Mouse (Mus musculus): Measurements from ENCODE around the gene Bnip3.

Bnip3 gene

DNA sequence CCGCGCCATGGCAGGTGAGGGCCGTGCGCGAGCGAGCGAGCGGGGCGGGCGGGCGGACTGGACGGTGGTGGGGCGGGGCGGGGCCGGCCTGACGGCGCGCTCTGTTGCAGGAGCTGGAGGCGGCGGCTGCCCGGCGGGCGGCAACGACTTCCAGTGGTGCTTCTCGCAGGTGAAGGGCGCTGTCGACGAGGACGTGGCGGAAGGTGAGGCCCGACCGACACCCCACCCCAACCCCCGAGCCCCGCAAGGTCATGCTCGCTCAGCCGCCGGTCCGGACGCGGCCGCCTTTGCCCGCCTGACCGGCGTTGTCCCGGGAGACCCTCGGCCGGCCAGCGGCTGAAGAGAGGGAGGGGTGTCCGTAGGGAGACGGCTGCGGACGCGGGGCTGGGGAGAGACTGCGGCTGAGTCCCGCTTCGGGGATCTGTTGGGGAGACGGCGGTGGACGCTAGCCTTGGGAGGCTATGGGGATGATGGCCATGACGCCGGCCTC lies 62.8 kb downstream of the Bnip3 start:
- ATAC-seq (ENCODE audit: insufficient number of reproducible peaks, low FRiP score, low TSS enrichment) = peak; percentile 28; the same call in 1 of the 2 replicates

GRCm38 (mm10) chr7:138845544-138846391 lies 63.6 kb downstream of the Bnip3 start, which contains the start of the genes Ppp2r2d and Mapk1ip1:
Gene Ppp2r2d, plus strand, starts transcription at chr7:138846079.
Gene Mapk1ip1, minus strand, starts transcription at chr7:138846273.
- peak; percentile 86 for ATAC-seq (ENCODE audit: insufficient number of reproducible peaks, low FRiP score, low TSS enrichment)

- no peak for ATAC-seq (ENCODE audit: insufficient number of reproducible peaks, low FRiP score, low TSS enrichment)
These were observed 64.2 kb downstream of the Bnip3 start for GRCm38 (mm10) chr7:138845111-138845510.

DNA sequence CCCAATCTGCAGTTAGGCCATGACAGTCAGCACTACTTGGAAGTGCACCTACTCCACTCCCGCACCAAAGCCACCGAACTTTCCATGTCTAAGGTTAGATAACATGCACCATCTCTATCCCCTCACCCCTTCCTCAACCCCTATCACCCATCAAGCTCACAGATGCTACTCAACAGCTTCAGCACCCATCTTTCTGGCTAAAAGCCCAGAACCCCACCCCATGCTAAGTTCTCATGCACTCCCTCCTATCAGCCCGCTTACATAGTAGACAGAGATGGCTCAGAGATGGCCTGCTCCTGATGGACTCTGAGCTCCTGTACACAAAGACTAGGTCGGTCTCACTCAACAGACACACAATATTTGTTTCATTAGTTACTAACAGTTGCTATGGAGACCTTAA lies 65.9 kb downstream of the Bnip3 start:
- ATAC-seq (ENCODE audit: insufficient number of reproducible peaks, low FRiP score, low TSS enrichment) = no peak

DNA sequence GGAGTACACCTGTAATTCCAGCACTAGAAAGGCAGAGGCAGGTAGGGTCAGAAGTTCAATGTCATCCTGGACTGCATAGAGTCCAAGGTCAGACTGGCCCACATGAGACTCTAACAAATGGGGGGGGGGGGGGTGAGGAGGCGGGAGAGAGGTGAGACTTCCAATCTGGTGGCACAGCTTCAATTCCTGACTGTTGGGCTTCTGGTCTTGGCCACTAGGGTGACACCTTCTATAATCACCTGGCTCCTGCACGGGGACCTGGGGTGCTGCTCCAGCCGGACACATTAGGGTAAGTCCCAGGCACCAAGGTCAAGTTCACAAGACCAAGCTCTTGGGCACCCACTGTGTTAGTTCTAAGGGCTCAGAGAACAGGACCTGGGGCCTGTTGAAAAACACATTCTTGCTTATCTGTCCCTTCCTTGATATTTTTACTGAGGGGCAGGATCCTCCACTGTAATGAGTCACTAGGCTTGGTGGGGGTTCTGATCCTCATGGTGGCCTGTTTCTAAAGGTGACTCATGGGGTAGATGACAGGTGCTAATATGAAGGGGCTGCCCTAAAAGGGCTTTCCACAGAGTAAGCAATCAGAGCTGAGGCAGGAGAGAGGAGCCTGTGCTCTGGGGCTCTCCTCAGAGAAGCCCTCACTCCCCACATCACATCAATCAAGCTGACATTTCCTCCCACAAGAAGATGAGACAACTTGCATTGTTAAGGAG lies 67.7 kb downstream of the Bnip3 start:
- ATAC-seq (ENCODE audit: insufficient number of reproducible peaks, low FRiP score, low TSS enrichment) = no peak
